Mouse (Mus musculus) C2C12 (cell line): ENCODE data around the gene Sirt7. TPM values are rescaled to one million over a fixed set of nuclear protein-coding genes. Genes with fewer than 3 reads are reported as not detected.

ENCODE experiments used
- H3K27me3 ChIP-seq: one replicate; pipeline ENCODE4 v1.6.1; 2011; ENCODE audit not compliant: control insufficient read depth, insufficient read depth, insufficient read length
- H3K36me3 ChIP-seq: one replicate; pipeline ENCODE4 v1.6.1; 2011; ENCODE audit not compliant: control insufficient read depth, insufficient read depth
- H3K4me3 ChIP-seq: one replicate; pipeline ENCODE4 v1.5.1; 2011; ENCODE audit warnings: mild to moderate bottlenecking, control low read depth; ENCODE audit not compliant: poor library complexity, insufficient read depth, severe bottlenecking
- H3K79me2 ChIP-seq: one replicate; pipeline ENCODE4 v1.6.1; 2011; ENCODE audit not compliant: control insufficient read depth, insufficient read depth
- H3K79me3 ChIP-seq: one replicate; pipeline ENCODE4 v1.6.1; 2011; ENCODE audit warnings: low read depth, control low read depth
- H3ac ChIP-seq: one replicate; pipeline ENCODE3; 2011; ENCODE audit warnings: low read depth; ENCODE audit not compliant: control insufficient read depth, insufficient read length
- CEBPB ChIP-seq: IDR thresholded peaks from one replicate; pipeline ENCODE4 v1.6.1; 2011; ENCODE audit warnings: low read depth, mild to moderate bottlenecking, control low read depth, moderate library complexity
- CTCF ChIP-seq: IDR thresholded peaks from one replicate; pipeline ENCODE4 v1.5.1; 2011; ENCODE audit not compliant: control insufficient read depth, insufficient read depth, insufficient read length
- FOSL1 ChIP-seq: IDR thresholded peaks from one replicate; pipeline ENCODE4 v1.8.0; 2011; ENCODE audit warnings: mild to moderate bottlenecking, low read length; ENCODE audit not compliant: poor library complexity, insufficient read depth, severe bottlenecking
- MAX ChIP-seq: IDR thresholded peaks from one replicate; pipeline ENCODE4 v1.6.1; 2011; ENCODE audit warnings: mild to moderate bottlenecking, control low read depth
- MYOD1 ChIP-seq: IDR thresholded peaks from one replicate; pipeline ENCODE4 v1.6.1; 2011; ENCODE audit warnings: low read depth; ENCODE audit not compliant: control insufficient read depth, insufficient read length
- MYOG ChIP-seq: IDR thresholded peaks from one replicate; pipeline ENCODE4 v1.6.1; 2011; ENCODE audit not compliant: control insufficient read depth, insufficient read length; ENCODE audit errors: extremely low read depth
- USF1 ChIP-seq: IDR thresholded peaks from one replicate; pipeline ENCODE4 v1.6.1; 2011; ENCODE audit warnings: low read depth, mild to moderate bottlenecking, control low read depth, moderate library complexity
- polyA plus RNA-seq: library from polyadenylated mRNA; unstranded; fragments of >200 nt; fragmentation: generic; extraction: Trizol; gene quantifications from one replicate; pipeline ENCODE4 v1.2.1, GENCODE M21; 2012; ENCODE audit warnings: missing spikeins

The Sirt7 gene
- polyA plus RNA-seq, 1 experiment, result 21.9 TPM

DNA sequence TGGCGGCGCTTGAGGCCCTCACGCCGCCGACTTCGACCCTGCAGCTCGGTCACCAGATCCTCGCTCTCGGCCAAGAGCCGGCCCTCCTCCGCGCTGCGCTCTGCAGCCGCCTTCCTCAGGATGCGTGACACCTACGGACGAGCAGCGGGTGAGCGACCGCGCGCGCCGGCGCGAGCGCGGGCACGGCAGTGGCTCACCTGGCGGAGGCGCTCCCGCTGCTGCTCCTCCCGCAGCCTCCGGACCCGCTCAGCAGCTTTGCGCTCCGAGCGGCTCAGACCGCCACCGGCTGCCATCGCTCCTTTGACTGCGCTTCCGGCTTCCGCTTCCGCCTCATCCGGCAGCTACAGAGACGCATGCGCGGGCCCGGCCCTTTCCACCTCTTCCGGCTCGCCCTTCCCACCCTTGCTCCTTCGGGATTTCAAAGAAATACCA is 344 bp downstream of the Sirt7 start:
- Histone ChIP-seq H3ac (peak overlapping the region; percentile 82), H3K27me3 (no peaks in the 10 kb centered on the region), H3K79me2 (peaks cover 80% of the 10 kb centered on the region), H3K4me3 (peak overlapping the region; percentile 98), H3K79me3 (peaks cover 53% of the 10 kb centered on the region), H3K36me3 (peaks cover 72% of the 10 kb centered on the region)
- TF ChIP-seq MYOD1, result no peak
- TF ChIP-seq FOSL1, result no peak
- no peak for TF ChIP-seq MYOG
- TF ChIP-seq CTCF, result no peak
- no peak for TF ChIP-seq MAX
- TF ChIP-seq CEBPB, result no peak
- TF ChIP-seq USF1, result no peak

DNA sequence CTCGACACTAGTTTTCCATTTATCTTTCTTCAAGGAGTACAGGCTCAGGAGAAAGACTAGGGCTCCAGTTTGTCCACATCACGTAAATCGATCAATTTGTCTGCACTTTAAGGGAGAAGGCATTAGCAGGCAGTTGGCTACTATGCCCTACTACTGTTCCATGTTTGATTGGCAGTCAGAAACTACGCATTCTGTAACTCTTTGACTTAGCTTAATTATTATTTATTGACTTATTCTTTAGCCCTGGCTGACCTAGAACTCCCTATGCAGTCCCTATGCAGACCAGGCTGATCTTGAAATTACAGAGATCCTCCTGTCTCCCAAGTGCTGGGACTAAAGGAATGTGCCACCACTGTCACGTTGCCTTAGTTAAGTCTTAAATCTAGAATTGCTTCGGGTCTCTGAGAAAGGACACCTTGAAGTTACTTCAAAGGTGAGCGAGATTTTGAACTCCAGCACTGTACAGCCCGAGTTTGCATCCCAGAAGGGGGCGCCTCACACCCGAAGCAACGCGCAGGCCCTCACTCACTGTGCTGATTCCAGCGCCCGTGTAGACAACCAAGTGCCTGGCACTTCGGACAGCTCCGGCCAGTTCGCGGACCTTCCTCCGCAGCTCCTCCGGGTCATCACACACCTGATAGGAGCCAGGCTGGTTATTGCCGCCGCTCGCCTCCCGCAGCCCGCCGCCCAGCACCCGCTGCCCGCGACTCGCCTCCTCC is 920 bp downstream of the Sirt7 start:
- peak overlapping the region; percentile 98 for H3K4me3 ChIP-seq
- no peaks in the 10 kb centered on the region for H3K27me3 ChIP-seq
- TF ChIP-seq CTCF, result peak; percentile 75
- TF ChIP-seq FOSL1, result no peak
- H3ac ChIP-seq, result peak overlapping the region; percentile 82
- H3K79me3 ChIP-seq, result peaks cover 47% of the 10 kb centered on the region
- peaks cover 74% of the 10 kb centered on the region for H3K79me2 ChIP-seq
- H3K36me3 ChIP-seq, result peaks cover 71% of the 10 kb centered on the region

DNA sequence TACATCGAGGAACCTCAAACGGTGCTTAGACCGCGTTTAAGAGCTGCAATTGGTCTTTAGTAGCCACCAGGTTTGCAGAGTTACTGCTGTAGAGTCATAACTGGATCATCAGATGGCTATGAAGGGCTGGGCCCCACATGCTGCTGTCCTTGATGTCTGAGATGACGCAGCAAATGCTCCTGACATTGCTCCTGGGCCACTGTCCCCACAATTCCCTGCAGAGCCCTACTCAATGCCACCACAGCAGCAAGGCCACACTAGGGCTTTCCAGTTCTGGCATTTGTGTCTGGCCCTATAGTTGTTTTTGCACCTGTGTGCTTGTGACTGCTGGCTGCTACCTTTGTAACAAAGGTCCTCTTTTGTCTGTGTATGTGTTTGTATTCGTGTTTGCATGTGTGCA is 2.2 kb downstream of the Sirt7 start:
- Histone ChIP-seq H3K79me3 (peaks cover 35% of the 10 kb centered on the region), H3K36me3 (peaks cover 73% of the 10 kb centered on the region), H3K4me3 (no peak overlapping the region), H3K79me2 (peaks cover 61% of the 10 kb centered on the region), H3K27me3 (no peaks in the 10 kb centered on the region), H3ac (no peak overlapping the region)
- TF ChIP-seq FOSL1, result no peak
- TF ChIP-seq USF1, result no peak
- TF ChIP-seq MYOG, result no peak
- no peak for TF ChIP-seq CEBPB
- no peak for TF ChIP-seq CTCF
- TF ChIP-seq MAX, result no peak
- no peak for TF ChIP-seq MYOD1

DNA sequence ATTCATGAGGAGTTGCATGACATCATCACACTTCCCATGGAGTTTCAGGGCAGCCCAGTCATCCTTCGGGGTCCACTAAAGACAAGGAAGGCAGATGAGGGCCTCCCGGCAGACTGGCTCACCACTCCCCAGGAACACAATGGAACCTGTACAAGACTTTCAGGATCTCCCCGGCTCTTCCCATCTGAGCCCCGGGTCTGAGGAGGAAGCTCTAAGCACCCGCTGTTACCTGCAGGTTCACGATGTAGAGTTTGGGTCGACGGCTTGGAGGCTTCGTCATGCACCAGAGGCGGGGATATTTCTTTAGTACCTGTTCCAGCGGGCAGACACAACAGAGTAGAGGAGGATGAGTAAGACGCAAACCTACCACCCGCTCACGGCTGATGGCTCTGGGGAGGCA is 4.8 kb downstream of the Sirt7 start:
- Histone ChIP-seq H3K27me3 (no peaks in the 10 kb centered on the region), H3K79me3 (peaks cover 29% of the 10 kb centered on the region), H3K36me3 (peaks cover 59% of the 10 kb centered on the region), H3ac (no peak overlapping the region), H3K79me2 (peaks cover 60% of the 10 kb centered on the region), H3K4me3 (no peak overlapping the region)
- TF ChIP-seq MAX, result no peak
- no peak for TF ChIP-seq MYOD1
- TF ChIP-seq USF1, result no peak
- no peak for TF ChIP-seq CEBPB
- TF ChIP-seq CTCF, result no peak
- no peak for TF ChIP-seq MYOG
- TF ChIP-seq FOSL1, result no peak

DNA sequence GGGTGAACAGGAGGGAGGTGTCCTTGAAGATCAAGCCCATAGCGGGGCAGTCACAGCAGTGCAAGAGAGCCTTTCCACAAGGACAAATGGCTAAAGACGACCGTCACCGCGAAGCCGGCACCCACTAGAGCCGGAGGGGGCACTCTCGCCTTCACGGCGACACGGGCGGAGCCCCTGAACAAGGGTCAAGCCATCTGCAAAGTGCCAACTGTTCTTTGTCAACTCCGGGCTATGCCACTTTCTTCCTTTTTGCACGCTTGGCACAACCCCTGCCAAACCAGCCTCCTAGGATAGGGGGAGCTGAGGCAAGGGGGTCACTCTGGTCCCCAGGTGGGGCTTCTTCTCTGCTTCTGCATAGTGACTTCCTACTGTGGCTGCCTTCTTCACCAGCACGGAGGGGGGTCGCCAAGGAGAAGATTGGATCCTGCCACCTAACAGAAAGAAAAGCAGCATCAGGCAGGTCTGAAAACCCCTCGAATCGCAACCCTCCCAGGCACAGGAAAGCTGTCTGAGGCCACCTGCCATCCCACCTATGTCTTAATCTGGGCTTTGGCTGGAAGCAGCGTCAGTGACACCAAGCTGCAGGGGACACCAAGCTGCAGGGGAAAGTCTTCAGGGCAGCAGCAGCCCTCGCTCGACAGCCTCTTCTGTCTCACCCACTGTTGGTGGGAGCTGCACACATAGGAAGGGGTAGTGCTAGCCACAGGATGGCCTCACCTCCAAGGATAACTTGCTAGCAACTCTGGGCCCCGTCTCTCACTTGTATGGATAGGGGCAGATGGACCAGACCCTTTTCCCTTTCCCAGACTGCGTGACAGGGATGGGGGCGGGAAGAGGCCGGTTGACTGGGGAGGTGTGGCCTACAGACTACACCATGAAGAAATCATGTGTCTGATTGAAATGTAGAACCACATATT is 6.2 kb downstream of the Sirt7 start:
- TF ChIP-seq MAX, result no peak
- TF ChIP-seq MYOD1, result no peak
- Histone ChIP-seq H3ac (no peak overlapping the region), H3K79me3 (peaks cover 26% of the 10 kb centered on the region), H3K79me2 (peaks cover 50% of the 10 kb centered on the region), H3K27me3 (no peaks in the 10 kb centered on the region), H3K4me3 (no peak overlapping the region), H3K36me3 (peaks cover 68% of the 10 kb centered on the region)
